Mouse (Mus musculus): ENCODE data around the gene Rbfox2. TPM values are rescaled to one million over a fixed set of nuclear protein-coding genes. Genes with fewer than 3 reads are reported as not detected.

The Rbfox2 gene
- polyA plus RNA-seq, 1 experiment from 2014 or later: 67.8 TPM

GRCm38 (mm10) chr15:77112378-77112777 lies 194.4 kb downstream of the Rbfox2 start:
- H3K36me3 ChIP-seq (ENCODE audit: control insufficient read depth, insufficient read depth, low read length): peaks cover 66% of the 10 kb centered on the region

GRCm38 (mm10) chr15:77111924-77112323 lies 194.9 kb downstream of the Rbfox2 start:
- Histone ChIP-seq H3K4me1 (replicated peaks; ENCODE audit: control insufficient read depth, insufficient read depth, low read length) (no peaks in the 10 kb centered on the region), H3K9me3 (ENCODE audit: control insufficient read depth, low read length) (no peaks in the 10 kb centered on the region), H3K4me3 (ENCODE audit: low read depth, low read length) (no peak overlapping the region), H3K27ac (ENCODE audit: low read depth) (no peak overlapping the region), H3K9ac (ENCODE audit: low read length) (no peak overlapping the region), H3K27me3 (replicated peaks; ENCODE audit: control insufficient read depth, insufficient read depth, low read length) (no peaks in the 10 kb centered on the region), H3K36me3 (ENCODE audit: control insufficient read depth, insufficient read depth, low read length) (peaks cover 69% of the 10 kb centered on the region), H3K4me2 (ENCODE audit: low read length) (no peak overlapping the region)
- WGBS: 91% methylated on average over 7 of the region's 7 CpGs
- ATAC-seq (replicated peaks; ENCODE audit: low FRiP score, low TSS enrichment, low read depth): no peak
- no peak for DNase-seq (ENCODE audit: low spot score)

More at GRCm38 (mm10) chr15:77112378-77112777, 194.4 kb downstream of the Rbfox2 start:
- Histone ChIP-seq H3K4me2 (ENCODE audit: low read length) (no peak overlapping the region), H3K27ac (ENCODE audit: low read depth) (no peak overlapping the region), H3K9me3 (ENCODE audit: control insufficient read depth, low read length) (no peaks in the 10 kb centered on the region), H3K4me3 (ENCODE audit: low read depth, low read length) (no peak overlapping the region), H3K27me3 (replicated peaks; ENCODE audit: control insufficient read depth, insufficient read depth, low read length) (no peaks in the 10 kb centered on the region), H3K4me1 (replicated peaks; ENCODE audit: control insufficient read depth, insufficient read depth, low read length) (no peaks in the 10 kb centered on the region), H3K9ac (ENCODE audit: low read length) (no peak overlapping the region)
- WGBS: 88% methylated on average over 2 of the region's 2 CpGs
- DNase-seq (ENCODE audit: low spot score): no peak
- no peak for ATAC-seq (replicated peaks; ENCODE audit: low FRiP score, low TSS enrichment, low read depth)

GRCm38 (mm10) chr15:77110452-77110851 lies 196.4 kb downstream of the Rbfox2 start:
- H3K4me2 ChIP-seq (ENCODE audit: low read length): no peak overlapping the region
- H3K4me3 ChIP-seq (ENCODE audit: low read depth, low read length): no peak overlapping the region
- H3K9me3 ChIP-seq (ENCODE audit: control insufficient read depth, low read length): no peaks in the 10 kb centered on the region
- no peak for DNase-seq (ENCODE audit: low spot score)
- H3K36me3 ChIP-seq (ENCODE audit: control insufficient read depth, insufficient read depth, low read length): peaks cover 56% of the 10 kb centered on the region
- H3K9ac ChIP-seq (ENCODE audit: low read length): no peak overlapping the region
- no peak overlapping the region for H3K27ac ChIP-seq (ENCODE audit: low read depth)
- H3K27me3 ChIP-seq (replicated peaks; ENCODE audit: control insufficient read depth, insufficient read depth, low read length): no peaks in the 10 kb centered on the region
- no peak for ATAC-seq (replicated peaks; ENCODE audit: low FRiP score, low TSS enrichment, low read depth)
- 81% methylated on average over 11 of the region's 11 CpGs for WGBS
- H3K4me1 ChIP-seq (replicated peaks; ENCODE audit: control insufficient read depth, insufficient read depth, low read length): no peaks in the 10 kb centered on the region; the same call in 1 of the 2 replicates

GRCm38 (mm10) chr15:77107169-77107908 lies 199.5 kb downstream of the Rbfox2 start:
- DNase-seq (ENCODE audit: low spot score) (no peak), ATAC-seq (replicated peaks; ENCODE audit: low FRiP score, low TSS enrichment, low read depth) (no peak)
- H3K27me3 ChIP-seq (replicated peaks; ENCODE audit: control insufficient read depth, insufficient read depth, low read length): no peaks in the 10 kb centered on the region
- H3K4me3 ChIP-seq (ENCODE audit: low read depth, low read length): no peak overlapping the region
- H3K36me3 ChIP-seq (ENCODE audit: control insufficient read depth, insufficient read depth, low read length): peaks cover 34% of the 10 kb centered on the region
- no peak overlapping the region for H3K4me2 ChIP-seq (ENCODE audit: low read length)
- peaks cover 12% of the 10 kb centered on the region; the same call in 1 of the 2 replicates for H3K4me1 ChIP-seq (replicated peaks; ENCODE audit: control insufficient read depth, insufficient read depth, low read length)
- H3K27ac ChIP-seq (ENCODE audit: low read depth): 0 out of 2 replicates have a peak overlapping the region, but pooled peaks have one; percentile 33
- H3K9me3 ChIP-seq (ENCODE audit: control insufficient read depth, low read length): no peaks in the 10 kb centered on the region
- no peak overlapping the region for H3K9ac ChIP-seq (ENCODE audit: low read length)
- WGBS: 65% methylated on average over 10 of the region's 10 CpGs

GRCm38 (mm10) chr15:77105273-77105672 lies 201.5 kb downstream of the Rbfox2 start:
- peak overlapping the region; percentile 77; the same call in 1 of the 2 replicates for H3K27ac ChIP-seq (ENCODE audit: low read depth)

GRCm38 (mm10) chr15:77104349-77105158 lies 202.2 kb downstream of the Rbfox2 start:
- no peaks in the 10 kb centered on the region for H3K9me3 ChIP-seq (ENCODE audit: control insufficient read depth, low read length)
- DNase-seq (ENCODE audit: low spot score): peak; percentile 60
- peak; percentile 71; the same call in 1 of the 2 replicates for ATAC-seq (replicated peaks; ENCODE audit: low FRiP score, low TSS enrichment, low read depth)
- H3K27me3 ChIP-seq (replicated peaks; ENCODE audit: control insufficient read depth, insufficient read depth, low read length): no peaks in the 10 kb centered on the region
- H3K36me3 ChIP-seq (ENCODE audit: control insufficient read depth, insufficient read depth, low read length): peaks cover 34% of the 10 kb centered on the region
- 54% methylated on average over 10 of the region's 10 CpGs for WGBS
- peak overlapping the region; percentile 9; the same call in 1 of the 2 replicates for H3K4me2 ChIP-seq (ENCODE audit: low read length)
- no peak overlapping the region for H3K4me3 ChIP-seq (ENCODE audit: low read depth, low read length)
- peak overlapping the region; percentile 77 for H3K27ac ChIP-seq (ENCODE audit: low read depth)
- peaks cover 12% of the 10 kb centered on the region; the same call in 1 of the 2 replicates for H3K4me1 ChIP-seq (replicated peaks; ENCODE audit: control insufficient read depth, insufficient read depth, low read length)
- no peak overlapping the region for H3K9ac ChIP-seq (ENCODE audit: low read length)

More at GRCm38 (mm10) chr15:77105273-77105672, 201.5 kb downstream of the Rbfox2 start:
- Histone ChIP-seq H3K9ac (ENCODE audit: low read length) (no peak overlapping the region), H3K4me2 (ENCODE audit: low read length) (no peak overlapping the region), H3K4me3 (ENCODE audit: low read depth, low read length) (no peak overlapping the region), H3K9me3 (ENCODE audit: control insufficient read depth, low read length) (no peaks in the 10 kb centered on the region), H3K4me1 (replicated peaks; ENCODE audit: control insufficient read depth, insufficient read depth, low read length) (peaks cover 12% of the 10 kb centered on the region; the same call in 1 of the 2 replicates), H3K27me3 (replicated peaks; ENCODE audit: control insufficient read depth, insufficient read depth, low read length) (no peaks in the 10 kb centered on the region), H3K36me3 (ENCODE audit: control insufficient read depth, insufficient read depth, low read length) (peaks cover 32% of the 10 kb centered on the region)
- 68% methylated on average over 10 of the region's 10 CpGs for WGBS
- no peak for ATAC-seq (replicated peaks; ENCODE audit: low FRiP score, low TSS enrichment, low read depth)
- no peak for DNase-seq (ENCODE audit: low spot score)

- DNase-seq (ENCODE audit: low spot score): no peak
- peaks cover 43% of the 10 kb centered on the region for H3K36me3 ChIP-seq (ENCODE audit: control insufficient read depth, insufficient read depth, low read length)
These were observed 204.1 kb downstream of the Rbfox2 start for GRCm38 (mm10) chr15:77102685-77103084.

GRCm38 (mm10) chr15:77099756-77100155 lies 207.0 kb downstream of the Rbfox2 start:
- peaks cover 59% of the 10 kb centered on the region for H3K36me3 ChIP-seq (ENCODE audit: control insufficient read depth, insufficient read depth, low read length)
- no peaks in the 10 kb centered on the region for H3K9me3 ChIP-seq (ENCODE audit: control insufficient read depth, low read length)
- 68% methylated on average over 3 of the region's 3 CpGs for WGBS
- no peaks in the 10 kb centered on the region for H3K27me3 ChIP-seq (replicated peaks; ENCODE audit: control insufficient read depth, insufficient read depth, low read length)
- no peak for DNase-seq (ENCODE audit: low spot score)
- H3K9ac ChIP-seq (ENCODE audit: low read length): no peak overlapping the region
- H3K4me2 ChIP-seq (ENCODE audit: low read length): no peak overlapping the region
- H3K4me3 ChIP-seq (ENCODE audit: low read depth, low read length): no peak overlapping the region
- H3K4me1 ChIP-seq (replicated peaks; ENCODE audit: control insufficient read depth, insufficient read depth, low read length): peaks cover 8% of the 10 kb centered on the region; the same call in 1 of the 2 replicates
- no peak overlapping the region for H3K27ac ChIP-seq (ENCODE audit: low read depth)
- ATAC-seq (replicated peaks; ENCODE audit: low FRiP score, low TSS enrichment, low read depth): no peak

More at GRCm38 (mm10) chr15:77102685-77103084, 204.1 kb downstream of the Rbfox2 start:
- Histone ChIP-seq H3K4me1 (replicated peaks; ENCODE audit: control insufficient read depth, insufficient read depth, low read length) (peaks cover 12% of the 10 kb centered on the region; the same call in 1 of the 2 replicates), H3K9me3 (ENCODE audit: control insufficient read depth, low read length) (no peaks in the 10 kb centered on the region), H3K4me3 (ENCODE audit: low read depth, low read length) (no peak overlapping the region), H3K4me2 (ENCODE audit: low read length) (no peak overlapping the region), H3K27me3 (replicated peaks; ENCODE audit: control insufficient read depth, insufficient read depth, low read length) (no peaks in the 10 kb centered on the region), H3K9ac (ENCODE audit: low read length) (no peak overlapping the region), H3K27ac (ENCODE audit: low read depth) (no peak overlapping the region)
- ATAC-seq (replicated peaks; ENCODE audit: low FRiP score, low TSS enrichment, low read depth): no peak
- 89% methylated on average over 5 of the region's 5 CpGs for WGBS
